Mouse (Mus musculus): ENCODE measurements around the gene Bcl7b.
"Not testable (repeated sequence)": the region's sequence is repeated elsewhere in the genome, so short reads cannot be mapped to it uniquely, and the experiment has no call there.

Gene Bcl7b

GRCm38 (mm10) chr5:135222066-135222465 is 54.0 kb downstream of the Bcl7b start:
- no peak for DNase-seq

DNA sequence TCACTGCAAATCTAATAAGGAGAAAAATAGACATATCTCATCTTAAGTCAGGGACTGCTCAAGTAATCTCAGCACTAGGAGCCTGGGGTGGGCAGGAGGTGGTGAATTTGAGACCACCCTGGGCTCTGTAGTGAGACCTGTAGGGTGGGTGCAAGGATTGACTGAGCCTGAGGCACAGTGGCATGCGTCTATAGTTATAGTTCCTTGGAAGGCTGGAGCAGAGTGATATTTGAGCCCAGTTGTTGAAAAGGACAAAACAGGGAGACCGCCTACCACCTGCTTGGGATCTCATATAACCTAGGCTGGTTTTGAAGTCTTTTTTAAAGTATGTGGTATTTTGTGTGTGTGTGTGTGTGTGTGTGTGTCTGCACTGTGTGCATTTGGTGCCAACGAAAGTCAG is 56.1 kb downstream of the Bcl7b start:
- DNase-seq, result no peak

DNA sequence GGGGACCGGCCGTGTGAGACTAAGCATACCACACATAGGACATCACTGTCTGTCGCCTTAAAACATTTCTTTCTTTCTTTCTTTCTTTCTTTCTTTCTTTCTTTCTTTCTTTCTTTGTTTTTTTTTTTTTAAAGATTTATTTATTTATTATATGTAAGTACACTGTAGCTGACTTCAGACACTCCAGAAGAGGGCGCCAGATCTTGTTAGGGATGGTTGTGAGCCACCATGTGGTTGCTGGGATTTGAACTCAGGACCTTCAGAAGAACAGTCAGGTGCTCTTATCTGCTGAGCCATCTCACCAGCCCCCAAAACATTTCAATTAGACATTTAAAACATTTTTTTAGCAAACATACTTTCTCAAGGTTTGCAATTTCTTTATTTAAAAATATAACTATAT is 57.8 kb downstream of the Bcl7b start:
- DNase-seq, result not testable (repeated sequence)

GRCm38 (mm10) chr5:135230186-135230585 is 62.1 kb downstream of the Bcl7b start:
- DNase-seq, result no peak
